Mouse (Mus musculus) hindbrain, embryonic 14.5 days (tissue): Measurements from ENCODE around the gene Utp15. TPM values are rescaled to one million over a fixed set of nuclear protein-coding genes. Genes with fewer than 3 reads are reported as not detected.

Source experiments
- ATAC-seq: fragments of 200-750 bp; cut with Nextera tagmentation; 2 replicates; pipeline ENCODE4 v1.8.0; 2017; ENCODE audit warnings: moderate number of reproducible peaks, mild to moderate bottlenecking, moderate TSS enrichment, moderate library complexity; ENCODE audit not compliant: low FRiP score
- DNase-seq: peaks from one replicate; pipeline ENCODE4 v3.0.0-alpha.2; 2015; ENCODE audit warnings: low spot score
- H3K27ac ChIP-seq: fragments of 300-500 bp; sonication (generic); 2 replicates; pipeline ENCODE4 v1.5.1; 2014; ENCODE audit warnings: mild to moderate bottlenecking, moderate library complexity
- H3K27me3 ChIP-seq: fragments of 300-500 bp; sonication (generic); 2 replicates; pipeline ENCODE4 v1.6.1; 2014; ENCODE audit warnings: mild to moderate bottlenecking, low read length, mixed read lengths; ENCODE audit not compliant: control insufficient read depth, insufficient read depth
- H3K36me3 ChIP-seq: fragments of 300-500 bp; sonication (generic); replicated peaks from 2 replicates; pipeline ENCODE4 v1.6.1; 2014; ENCODE audit not compliant: control insufficient read depth, insufficient read depth
- H3K4me1 ChIP-seq: fragments of 300-500 bp; sonication (generic); replicated peaks from 2 replicates; pipeline ENCODE4 v1.6.1; 2014; ENCODE audit warnings: antibody characterized with exemption, low read length, mixed read lengths; ENCODE audit not compliant: control insufficient read depth, insufficient read depth
- H3K4me2 ChIP-seq: fragments of 300-500 bp; sonication (generic); replicated peaks from 2 replicates; pipeline ENCODE4 v1.6.1; 2014; ENCODE audit warnings: mild to moderate bottlenecking, moderate library complexity
- H3K4me3 ChIP-seq: fragments of 300-500 bp; sonication (generic); replicated peaks from 2 replicates; pipeline ENCODE4 v1.5.1; 2014; ENCODE audit warnings: mild to moderate bottlenecking, low read length
- H3K9ac ChIP-seq: fragments of 300-500 bp; sonication (generic); 2 replicates; pipeline ENCODE4 v1.6.1; 2014
- H3K9me3 ChIP-seq: fragments of 300-500 bp; sonication (generic); 2 replicates; pipeline ENCODE4 v1.6.1; 2016; ENCODE audit warnings: low read length; ENCODE audit not compliant: control insufficient read depth
- WGBS: fragments of 180-500 bp; shearing (Covaris S2); extraction: QIAGEN DNeasy Blood & Tissue Kit; methylation state at CpG from one replicate; pipeline ENCODE4 v1.1.7; 2014; 5-methylcytosine and 5-hydroxymethylcytosine counted together
- polyA plus RNA-seq: library from polyadenylated mRNA; unstranded; fragments of >200 nt; fragmentation: Nextera tagmentation; extraction: Ambion mirVana; gene quantifications from 2 replicates; pipeline ENCODE4 v1.2.1, GENCODE M21; 2014

The Utp15 gene
- polyA plus RNA-seq, 1 experiment from 2014 or later, result 26.9 TPM

GRCm38 (mm10) chr13:98274023-98274422, 11.2 kb upstream of the Utp15 start:
- H3K27me3 ChIP-seq, result no peaks in the 10 kb centered on the region
- H3K4me1 ChIP-seq, result no peaks in the 10 kb centered on the region
- WGBS, result 94% methylated on average over 9 of the region's 9 CpGs
- no peak overlapping the region for H3K4me3 ChIP-seq
- no peak for DNase-seq
- no peak overlapping the region for H3K9ac ChIP-seq
- no peak overlapping the region for H3K27ac ChIP-seq
- peaks cover 72% of the 10 kb centered on the region for H3K36me3 ChIP-seq
- no peak overlapping the region for H3K4me2 ChIP-seq
- no peaks in the 10 kb centered on the region for H3K9me3 ChIP-seq
- no peak for ATAC-seq

- Histone ChIP-seq H3K27me3 (no peaks in the 10 kb centered on the region), H3K9ac (peak overlapping the region; percentile 95), H3K4me1 (peaks cover 20% of the 10 kb centered on the region), H3K27ac (peak overlapping the region; percentile 96; the same call in 1 of the 2 replicates), H3K4me3 (peak overlapping the region; percentile 95), H3K36me3 (peaks cover 37% of the 10 kb centered on the region), H3K4me2 (peak overlapping the region; percentile 56), H3K9me3 (no peaks in the 10 kb centered on the region)
- no peak for ATAC-seq
- 20% methylated on average over 5 of the region's 5 CpGs for WGBS
- no peak for DNase-seq
Observed at GRCm38 (mm10) chr13:98264111-98264510, 1.3 kb upstream of the Utp15 start.

GRCm38 (mm10) chr13:98263458-98263987, 682 bp upstream of the Utp15 start:
- H3K4me2 ChIP-seq, result peak overlapping the region; percentile 56
- peaks cover 37% of the 10 kb centered on the region for H3K36me3 ChIP-seq
- H3K27ac ChIP-seq, result peak overlapping the region; percentile 96
- no peaks in the 10 kb centered on the region for H3K9me3 ChIP-seq
- no peak for DNase-seq
- WGBS, result 1% methylated on average over 16 of the region's 16 CpGs
- H3K9ac ChIP-seq, result peak overlapping the region; percentile 95
- peak; percentile 51; the same call in 1 of the 2 replicates for ATAC-seq
- peak overlapping the region; percentile 95 for H3K4me3 ChIP-seq
- no peaks in the 10 kb centered on the region for H3K27me3 ChIP-seq
- peaks cover 20% of the 10 kb centered on the region for H3K4me1 ChIP-seq

- peaks cover 95% of the 10 kb centered on the region for H3K36me3 ChIP-seq
Observed at GRCm38 (mm10) chr13:98254921-98255320, 7.9 kb downstream of the Utp15 start.

GRCm38 (mm10) chr13:98249594-98249993, 13.2 kb downstream of the Utp15 start:
- 91% methylated on average over 10 of the region's 10 CpGs for WGBS
- no peak overlapping the region for H3K4me3 ChIP-seq
- DNase-seq (no peak), ATAC-seq (no peak)
- peaks cover 74% of the 10 kb centered on the region for H3K36me3 ChIP-seq
- no peaks in the 10 kb centered on the region for H3K27me3 ChIP-seq
- H3K9me3 ChIP-seq, result no peaks in the 10 kb centered on the region
- H3K4me1 ChIP-seq, result no peaks in the 10 kb centered on the region
- H3K9ac ChIP-seq, result no peak overlapping the region
- no peak overlapping the region for H3K4me2 ChIP-seq
- H3K27ac ChIP-seq, result no peak overlapping the region

More at GRCm38 (mm10) chr13:98254921-98255320, 7.9 kb downstream of the Utp15 start:
- Histone ChIP-seq H3K27me3 (no peaks in the 10 kb centered on the region), H3K4me3 (no peak overlapping the region), H3K9me3 (no peaks in the 10 kb centered on the region), H3K9ac (no peak overlapping the region), H3K4me1 (no peaks in the 10 kb centered on the region), H3K27ac (no peak overlapping the region), H3K4me2 (no peak overlapping the region)
- ATAC-seq, result no peak
- DNase-seq, result no peak
- WGBS, result 74% methylated on average over 9 of the region's 9 CpGs

GRCm38 (mm10) chr13:98245386-98245785, 17.5 kb downstream of the Utp15 start:
- DNase-seq, result no peak
- H3K27ac ChIP-seq, result no peak overlapping the region
- H3K4me3 ChIP-seq, result no peak overlapping the region
- no peaks in the 10 kb centered on the region for H3K4me1 ChIP-seq
- H3K9ac ChIP-seq, result no peak overlapping the region
- WGBS, result 58% methylated on average over 7 of the region's 7 CpGs
- peaks cover 33% of the 10 kb centered on the region for H3K36me3 ChIP-seq
- no peak overlapping the region for H3K4me2 ChIP-seq
- H3K27me3 ChIP-seq, result no peaks in the 10 kb centered on the region
- no peaks in the 10 kb centered on the region for H3K9me3 ChIP-seq
- no peak for ATAC-seq

GRCm38 (mm10) chr13:98244571-98245350, 18.1 kb downstream of the Utp15 start:
- ATAC-seq (no peak), DNase-seq (no peak)
- WGBS, result 57% methylated on average over 4 of the region's 5 CpGs
- Histone ChIP-seq H3K4me3 (no peak overlapping the region), H3K36me3 (peaks cover 27% of the 10 kb centered on the region), H3K9ac (no peak overlapping the region), H3K27ac (no peak overlapping the region), H3K27me3 (no peaks in the 10 kb centered on the region), H3K9me3 (no peaks in the 10 kb centered on the region), H3K4me2 (no peak overlapping the region), H3K4me1 (no peaks in the 10 kb centered on the region)

GRCm38 (mm10) chr13:98241531-98242282, 21.1 kb downstream of the Utp15 start:
- Histone ChIP-seq H3K4me3 (no peak overlapping the region), H3K27ac (no peak overlapping the region), H3K27me3 (no peaks in the 10 kb centered on the region), H3K4me1 (no peaks in the 10 kb centered on the region), H3K36me3 (no peaks in the 10 kb centered on the region; the same call in 1 of the 2 replicates), H3K4me2 (no peak overlapping the region), H3K9me3 (no peaks in the 10 kb centered on the region), H3K9ac (no peak overlapping the region)
- no peak for ATAC-seq
- DNase-seq, result no peak
- 69% methylated on average over 9 of the region's 9 CpGs for WGBS

- DNase-seq, result peak; percentile 93
- Histone ChIP-seq H3K36me3 (no peaks in the 10 kb centered on the region), H3K27ac (no peak overlapping the region), H3K4me1 (no peaks in the 10 kb centered on the region), H3K9ac (no peak overlapping the region), H3K27me3 (no peaks in the 10 kb centered on the region), H3K4me2 (no peak overlapping the region), H3K9me3 (no peaks in the 10 kb centered on the region), H3K4me3 (no peak overlapping the region)
- WGBS, result 21% methylated on average over 12 of the region's 12 CpGs
- no peak for ATAC-seq
Observed at GRCm38 (mm10) chr13:98239978-98240641, 22.7 kb downstream of the Utp15 start.
